Mouse (Mus musculus) lung, embryonic 14.5 days (tissue): ENCODE measurements around the gene Pard6b. TPM values are rescaled to one million over a fixed set of nuclear protein-coding genes. Genes with fewer than 3 reads are reported as not detected.

ENCODE experiments used
- ATAC-seq: fragments of 200-750 bp; cut with Nextera tagmentation; 2 replicates; pipeline ENCODE4 v1.8.0; 2017; ENCODE audit warnings: mild to moderate bottlenecking, moderate TSS enrichment, moderate library complexity; ENCODE audit not compliant: insufficient read depth
- DNase-seq: peaks from one replicate; pipeline ENCODE4 v3.0.0-alpha.2; 2015
- H3K27ac ChIP-seq: fragments of 300-500 bp; sonication (generic); 2 replicates; pipeline ENCODE4 v1.5.1; 2014; ENCODE audit warnings: low read depth, mild to moderate bottlenecking, moderate library complexity
- H3K27me3 ChIP-seq: fragments of 300-500 bp; sonication (generic); 2 replicates; pipeline ENCODE4 v1.6.1; 2014; ENCODE audit warnings: low read length, control low read depth; ENCODE audit not compliant: insufficient read depth
- H3K36me3 ChIP-seq: fragments of 300-500 bp; sonication (generic); 2 replicates; pipeline ENCODE4 v1.6.1; 2014; ENCODE audit warnings: control low read depth; ENCODE audit not compliant: insufficient read depth
- H3K4me1 ChIP-seq: fragments of 300-500 bp; sonication (generic); 2 replicates; pipeline ENCODE4 v1.6.1; 2014; ENCODE audit warnings: antibody characterized with exemption, control low read depth; ENCODE audit not compliant: insufficient read depth
- H3K4me2 ChIP-seq: fragments of 300-500 bp; sonication (generic); 2 replicates; pipeline ENCODE4 v1.6.1; 2014; ENCODE audit warnings: mild to moderate bottlenecking
- H3K4me3 ChIP-seq: fragments of 300-500 bp; sonication (generic); 2 replicates; pipeline ENCODE4 v1.5.1; 2014; ENCODE audit warnings: low read depth, low read length
- H3K9ac ChIP-seq: fragments of 300-500 bp; sonication (generic); 2 replicates; pipeline ENCODE4 v1.6.1; 2014
- H3K9me3 ChIP-seq: fragments of 300-500 bp; sonication (generic); 2 replicates; pipeline ENCODE4 v1.6.1; 2016; ENCODE audit warnings: low read depth, low read length, control low read depth
- CTCF ChIP-seq: IDR thresholded peaks from 2 replicates; pipeline ENCODE4 v1.5.1; 2016; ENCODE audit warnings: antibody characterized with exemption, low read depth
- WGBS: fragments of 180-500 bp; shearing (Covaris S2); extraction: QIAGEN DNeasy Blood & Tissue Kit; methylation state at CpG from one replicate; pipeline ENCODE4 v1.1.7; 2014; 5-methylcytosine and 5-hydroxymethylcytosine counted together
- polyA plus RNA-seq: library from polyadenylated mRNA; unstranded; fragments of >200 nt; fragmentation: Nextera tagmentation; extraction: Ambion mirVana; gene quantifications from 2 replicates; pipeline ENCODE4 v1.2.1, GENCODE M21; 2014

Pard6b gene
- polyA plus RNA-seq, 1 experiment from 2014 or later, result 14.1 TPM

DNA sequence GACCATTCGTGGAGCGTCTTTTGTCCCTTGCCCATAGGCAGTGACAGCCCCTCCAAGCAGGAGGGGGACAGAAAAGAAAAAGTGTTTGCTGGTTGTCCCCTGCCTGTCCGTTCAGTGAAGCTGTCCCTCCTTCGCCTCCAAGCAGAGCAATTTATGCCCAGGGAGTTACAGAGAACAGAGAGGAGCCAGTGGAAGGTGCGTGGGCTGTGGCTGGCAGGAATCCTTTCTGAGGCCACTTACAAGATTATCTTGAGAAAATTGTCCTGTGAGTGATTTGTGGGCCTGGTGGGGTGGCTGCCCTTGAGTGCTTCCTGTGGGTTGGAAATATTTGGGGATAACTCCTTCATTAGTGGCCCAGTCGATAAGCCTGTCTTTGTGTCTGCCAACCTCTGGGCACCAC is 42.8 kb downstream of the Pard6b start:
- Histone ChIP-seq H3K9me3 (no peaks in the 10 kb centered on the region), H3K4me2 (no peak overlapping the region), H3K4me1 (peaks cover 2% of the 10 kb centered on the region; the same call in 1 of the 2 replicates), H3K9ac (no peak overlapping the region), H3K4me3 (no peak overlapping the region), H3K36me3 (no peaks in the 10 kb centered on the region), H3K27me3 (no peaks in the 10 kb centered on the region), H3K27ac (no peak overlapping the region)
- ATAC-seq (no peak), DNase-seq (no peak)
- TF ChIP-seq CTCF, result no peak
- WGBS, result 82% methylated on average over 6 of the region's 6 CpGs

GRCm38 (mm10) chr2:168125288-168126089 is 44.7 kb downstream of the Pard6b start:
- no peaks in the 10 kb centered on the region for H3K27me3 ChIP-seq
- TF ChIP-seq CTCF, result no peak
- no peak overlapping the region for H3K4me3 ChIP-seq
- H3K4me2 ChIP-seq, result no peak overlapping the region
- no peak overlapping the region for H3K27ac ChIP-seq
- WGBS, result 35% methylated on average over 11 of the region's 11 CpGs
- DNase-seq (no peak), ATAC-seq (no peak)
- no peaks in the 10 kb centered on the region for H3K36me3 ChIP-seq
- no peaks in the 10 kb centered on the region for H3K9me3 ChIP-seq
- H3K4me1 ChIP-seq, result peaks cover 10% of the 10 kb centered on the region; the same call in 1 of the 2 replicates
- H3K9ac ChIP-seq, result no peak overlapping the region

- Histone ChIP-seq H3K4me2 (no peak overlapping the region; the same call in 1 of the 2 replicates), H3K4me1 (peaks cover 10% of the 10 kb centered on the region; the same call in 1 of the 2 replicates), H3K36me3 (no peaks in the 10 kb centered on the region), H3K27me3 (no peaks in the 10 kb centered on the region), H3K9me3 (no peaks in the 10 kb centered on the region), H3K9ac (no peak overlapping the region), H3K27ac (peak overlapping the region; percentile 54; the same call in 1 of the 2 replicates), H3K4me3 (no peak overlapping the region)
- DNase-seq, result no peak
- TF ChIP-seq CTCF, result no peak
- no peak for ATAC-seq
- 79% methylated on average over 14 of the region's 14 CpGs for WGBS
Measured at GRCm38 (mm10) chr2:168127767-168128166, 47.0 kb downstream of the Pard6b start.

- Histone ChIP-seq H3K4me1 (peaks cover 10% of the 10 kb centered on the region; the same call in 1 of the 2 replicates), H3K36me3 (no peaks in the 10 kb centered on the region), H3K9ac (no peak overlapping the region), H3K9me3 (no peaks in the 10 kb centered on the region), H3K4me2 (peak overlapping the region; percentile 27; the same call in 1 of the 2 replicates), H3K27ac (peak overlapping the region; percentile 54; the same call in 1 of the 2 replicates), H3K27me3 (no peaks in the 10 kb centered on the region), H3K4me3 (no peak overlapping the region)
- DNase-seq (peak; percentile 95), ATAC-seq (peak; percentile 91)
- WGBS, result 24% methylated on average over 12 of the region's 14 CpGs
- peak; percentile 82 for TF ChIP-seq CTCF
Measured at GRCm38 (mm10) chr2:168128211-168128859, 47.5 kb downstream of the Pard6b start.

- no peaks in the 10 kb centered on the region for H3K9me3 ChIP-seq
- no peak overlapping the region for H3K4me2 ChIP-seq
- WGBS, result 58% methylated on average over 3 of the region's 3 CpGs
- H3K4me3 ChIP-seq, result no peak overlapping the region
- no peaks in the 10 kb centered on the region for H3K36me3 ChIP-seq
- ATAC-seq (no peak), DNase-seq (no peak)
- no peak for TF ChIP-seq CTCF
- H3K27ac ChIP-seq, result no peak overlapping the region
- no peaks in the 10 kb centered on the region for H3K27me3 ChIP-seq
- H3K4me1 ChIP-seq, result peaks cover 10% of the 10 kb centered on the region; the same call in 1 of the 2 replicates
- no peak overlapping the region; the same call in 1 of the 2 replicates for H3K9ac ChIP-seq
Measured at GRCm38 (mm10) chr2:168130046-168130445, 49.2 kb downstream of the Pard6b start.

GRCm38 (mm10) chr2:168137161-168137560 is 56.4 kb downstream of the Pard6b start:
- H3K9ac ChIP-seq, result no peak overlapping the region
- H3K9me3 ChIP-seq, result no peaks in the 10 kb centered on the region
- H3K4me1 ChIP-seq, result no peaks in the 10 kb centered on the region
- no peak overlapping the region for H3K27ac ChIP-seq
- no peak overlapping the region for H3K4me3 ChIP-seq
- no peaks in the 10 kb centered on the region for H3K36me3 ChIP-seq
- H3K27me3 ChIP-seq, result no peaks in the 10 kb centered on the region
- ATAC-seq (no peak), DNase-seq (no peak)
- no peak overlapping the region for H3K4me2 ChIP-seq
- WGBS, result 65% methylated on average over 15 of the region's 15 CpGs
- TF ChIP-seq CTCF, result no peak

- no peaks in the 10 kb centered on the region for H3K27me3 ChIP-seq
- no peak overlapping the region for H3K4me2 ChIP-seq
- H3K4me3 ChIP-seq, result no peak overlapping the region
- no peaks in the 10 kb centered on the region for H3K9me3 ChIP-seq
- no peak for ATAC-seq
- no peaks in the 10 kb centered on the region for H3K4me1 ChIP-seq
- H3K9ac ChIP-seq, result no peak overlapping the region
- peak; percentile 39 for DNase-seq
- H3K36me3 ChIP-seq, result no peaks in the 10 kb centered on the region
- no peak overlapping the region for H3K27ac ChIP-seq
- no peak for TF ChIP-seq CTCF
- 37% methylated on average over 5 of the region's 5 CpGs for WGBS
Measured at GRCm38 (mm10) chr2:168143794-168144193, 63.0 kb downstream of the Pard6b start.
